Mouse (Mus musculus): ENCODE data around the gene Dpep2nb. TPM values are rescaled to one million over a fixed set of nuclear protein-coding genes. Genes with fewer than 3 reads are reported as not detected.

Gene Dpep2nb
- polyA plus RNA-seq, 1 experiment, result not detected

DNA sequence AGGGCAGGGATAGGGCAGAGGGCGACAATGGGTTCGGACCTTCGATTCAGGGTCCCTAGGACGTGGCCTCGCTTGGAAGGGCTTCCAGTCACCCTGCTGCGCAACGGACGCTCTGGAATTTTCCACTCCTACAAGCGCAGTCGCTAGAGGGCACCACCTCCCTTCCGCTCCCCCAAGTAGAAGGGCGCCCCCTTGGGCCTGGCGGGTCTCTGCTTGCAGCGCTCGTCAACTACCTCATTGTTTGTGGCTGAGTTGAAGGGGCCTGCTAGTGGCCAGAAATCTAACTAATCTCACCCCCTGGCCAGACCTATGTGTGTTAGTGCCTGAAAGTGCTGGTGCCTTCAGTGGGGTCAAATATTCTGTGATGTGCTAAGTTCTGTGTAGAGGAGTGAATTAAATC is 26.4 kb downstream of the Dpep2nb start, which contains the start of gene Dpep3:
Gene Dpep3 (minus strand): TSS at position 105 of the 400 bp plus-strand sequence.
- Histone ChIP-seq H3K36me3 (ENCODE audit: control insufficient read depth, insufficient read depth) (no peaks in the 10 kb centered on the region), H3K79me2 (ENCODE audit: control insufficient read depth, insufficient read depth) (no peaks in the 10 kb centered on the region), H3K4me3 (no peak within 1 kb of the TSS), H3K4me2 (ENCODE audit: low read depth) (no peak within 1 kb of the TSS), H3ac (ENCODE audit: control insufficient read depth, insufficient read length) (no peak within 1 kb of the TSS), H3K27me3 (ENCODE audit: control insufficient read depth, insufficient read depth, insufficient read length) (peaks cover 11% of the 10 kb centered on the region)
- TF ChIP-seq TCF3 (IDR thresholded peaks at IDR 0.05; ENCODE audit: insufficient read length, low read depth) (no peak), MAX (IDR thresholded peaks at IDR 0.05; ENCODE audit: low read depth) (no peak), USF1 (IDR thresholded peaks at IDR 0.05; ENCODE audit: low read depth) (no peak), MYOD1 (IDR thresholded peaks at IDR 0.05; ENCODE audit: control insufficient read depth in 1 of 3, insufficient read length in 2 of 3, low read depth in 2 of 3) (no peak), POLR2AphosphoS2 (IDR thresholded peaks at IDR 0.05; ENCODE audit: insufficient read length, low read depth) (no peak), CEBPB (IDR thresholded peaks at IDR 0.05; ENCODE audit: insufficient read depth, poor library complexity, severe bottlenecking) (no peak), REST (IDR thresholded peaks at IDR 0.05; ENCODE audit: insufficient read depth, insufficient read length) (no peak), POLR2A (IDR thresholded peaks at IDR 0.05; ENCODE audit: insufficient read length, low read depth) (no peak), SRF (IDR thresholded peaks at IDR 0.05; ENCODE audit: control insufficient read depth, insufficient read length, low read depth) (no peak), TCF12 (IDR thresholded peaks at IDR 0.05; ENCODE audit: insufficient read depth, poor library complexity, severe bottlenecking) (no peak), E2F4 (IDR thresholded peaks at IDR 0.05; ENCODE audit: insufficient read depth) (no peak), MYOG (IDR thresholded peaks at IDR 0.05; ENCODE audit: control insufficient read depth in 1 of 3, insufficient read depth in 1 of 3, insufficient read length in 2 of 3, low read depth in 2 of 3) (no peak)

GRCm38 (mm10) chr8:105975363-105975762 is 30.4 kb downstream of the Dpep2nb start:
- Histone ChIP-seq H3K4me3 (no peak overlapping the region), H3K36me3 (ENCODE audit: control insufficient read depth, insufficient read depth) (no peaks in the 10 kb centered on the region)
- no peak for TF ChIP-seq USF1 (IDR thresholded peaks at IDR 0.05; ENCODE audit: low read depth)
- no peak for TF ChIP-seq MAX (IDR thresholded peaks at IDR 0.05; ENCODE audit: low read depth)

GRCm38 (mm10) chr8:105971019-105971720 is 34.6 kb downstream of the Dpep2nb start:
- Histone ChIP-seq H3K79me2 (ENCODE audit: control insufficient read depth, insufficient read depth) (no peaks in the 10 kb centered on the region), H3K27me3 (ENCODE audit: control insufficient read depth, insufficient read depth, insufficient read length) (no peaks in the 10 kb centered on the region), H3ac (ENCODE audit: control insufficient read depth, insufficient read length) (no peak overlapping the region), H3K36me3 (ENCODE audit: control insufficient read depth, insufficient read depth) (no peaks in the 10 kb centered on the region), H3K4me2 (ENCODE audit: low read depth) (no peak overlapping the region), H3K4me3 (no peak overlapping the region)
- TF ChIP-seq USF1 (IDR thresholded peaks at IDR 0.05; ENCODE audit: low read depth), result no peak
- no peak for TF ChIP-seq MYOG (IDR thresholded peaks at IDR 0.05; ENCODE audit: control insufficient read depth in 1 of 3, insufficient read depth in 1 of 3, insufficient read length in 2 of 3, low read depth in 2 of 3)
- TF ChIP-seq POLR2A (IDR thresholded peaks at IDR 0.05; ENCODE audit: insufficient read length, low read depth), result no peak
- no peak for TF ChIP-seq CEBPB (IDR thresholded peaks at IDR 0.05; ENCODE audit: insufficient read depth, poor library complexity, severe bottlenecking)
- no peak for TF ChIP-seq SRF (IDR thresholded peaks at IDR 0.05; ENCODE audit: control insufficient read depth, insufficient read length, low read depth)
- TF ChIP-seq TCF3 (IDR thresholded peaks at IDR 0.05; ENCODE audit: insufficient read length, low read depth), result no peak
- no peak for TF ChIP-seq POLR2AphosphoS2 (IDR thresholded peaks at IDR 0.05; ENCODE audit: insufficient read length, low read depth)
- no peak for TF ChIP-seq REST (IDR thresholded peaks at IDR 0.05; ENCODE audit: insufficient read depth, insufficient read length)
- no peak for TF ChIP-seq TCF12 (IDR thresholded peaks at IDR 0.05; ENCODE audit: insufficient read depth, poor library complexity, severe bottlenecking)
- TF ChIP-seq E2F4 (IDR thresholded peaks at IDR 0.05; ENCODE audit: insufficient read depth), result no peak
- no peak for TF ChIP-seq MAX (IDR thresholded peaks at IDR 0.05; ENCODE audit: low read depth)

More at GRCm38 (mm10) chr8:105975363-105975762, 30.4 kb downstream of the Dpep2nb start:
- H3ac ChIP-seq (ENCODE audit: control insufficient read depth, insufficient read length), result no peak overlapping the region
- no peaks in the 10 kb centered on the region for H3K79me2 ChIP-seq (ENCODE audit: control insufficient read depth, insufficient read depth)
- no peak overlapping the region for H3K4me2 ChIP-seq (ENCODE audit: low read depth)
- peaks cover 6% of the 10 kb centered on the region for H3K27me3 ChIP-seq (ENCODE audit: control insufficient read depth, insufficient read depth, insufficient read length)

DNA sequence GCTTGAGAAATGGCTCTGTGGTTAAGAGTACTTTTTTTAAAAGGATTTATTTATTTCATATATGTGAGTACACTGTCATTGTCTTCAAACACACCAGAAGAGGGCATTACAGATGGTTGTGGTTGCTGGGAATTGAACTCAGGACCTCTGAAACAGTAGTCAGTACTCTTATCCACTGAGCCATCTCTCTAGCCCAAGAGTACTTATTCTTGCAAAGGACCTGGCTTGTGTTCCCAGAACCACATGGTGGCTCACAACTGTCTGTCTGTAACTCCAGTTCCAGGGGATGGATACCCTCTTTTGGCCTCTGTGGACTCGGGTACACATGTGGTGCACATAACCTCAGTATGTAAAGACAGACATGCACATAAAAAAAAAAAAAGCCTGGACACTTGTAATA is 36.4 kb downstream of the Dpep2nb start:
- TF ChIP-seq POLR2A (IDR thresholded peaks at IDR 0.05; ENCODE audit: insufficient read length, low read depth), result no peak
- no peak overlapping the region for H3K4me3 ChIP-seq

DNA sequence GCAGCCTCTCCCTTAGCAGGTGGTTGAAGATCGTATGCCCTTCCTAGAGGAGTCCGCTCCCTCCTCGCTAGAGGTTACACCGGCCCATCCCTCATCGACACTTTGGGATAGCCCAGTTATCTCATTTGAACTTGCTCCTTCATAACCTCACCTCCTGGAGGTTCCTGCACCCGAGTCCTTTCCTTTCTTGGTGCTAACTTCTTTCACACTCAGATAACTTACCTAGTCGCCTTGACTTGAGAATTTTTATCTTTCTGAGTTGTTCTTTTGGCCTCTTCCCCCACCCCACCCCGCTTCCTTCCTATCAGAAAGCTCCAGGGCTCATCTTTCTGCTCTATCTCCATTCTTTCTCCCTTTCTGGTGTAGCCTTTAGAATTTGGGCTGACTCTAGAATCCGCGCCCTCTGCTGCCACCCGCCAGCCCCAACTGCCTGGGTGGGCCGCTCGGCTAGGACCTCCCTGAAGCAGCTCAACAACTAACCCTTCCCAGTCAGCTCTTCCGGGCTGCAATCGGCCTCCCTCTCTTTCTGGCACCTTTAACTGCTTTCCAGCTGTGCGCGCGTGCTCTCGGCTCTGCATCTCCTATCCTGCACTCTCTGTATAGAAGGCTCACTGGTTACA is 39.0 kb downstream of the Dpep2nb start:
- Histone ChIP-seq H3K36me3 (ENCODE audit: control insufficient read depth, insufficient read depth) (no peaks in the 10 kb centered on the region), H3ac (ENCODE audit: control insufficient read depth, insufficient read length) (no peak overlapping the region), H3K79me2 (ENCODE audit: control insufficient read depth, insufficient read depth) (peaks cover 38% of the 10 kb centered on the region), H3K4me3 (peak overlapping the region; percentile 75), H3K4me2 (ENCODE audit: low read depth) (peak overlapping the region; percentile 77), H3K27me3 (ENCODE audit: control insufficient read depth, insufficient read depth, insufficient read length) (no peaks in the 10 kb centered on the region)
- TF ChIP-seq USF1 (IDR thresholded peaks at IDR 0.05; ENCODE audit: low read depth), result no peak
- TF ChIP-seq CEBPB (IDR thresholded peaks at IDR 0.05; ENCODE audit: insufficient read depth, poor library complexity, severe bottlenecking), result no peak
- TF ChIP-seq POLR2A (IDR thresholded peaks at IDR 0.05; ENCODE audit: insufficient read length, low read depth), result no peak
- no peak for TF ChIP-seq POLR2AphosphoS2 (IDR thresholded peaks at IDR 0.05; ENCODE audit: insufficient read length, low read depth)
- no peak for TF ChIP-seq TCF3 (IDR thresholded peaks at IDR 0.05; ENCODE audit: insufficient read length, low read depth)
- TF ChIP-seq E2F4 (IDR thresholded peaks at IDR 0.05; ENCODE audit: insufficient read depth), result no peak
- no peak for TF ChIP-seq SRF (IDR thresholded peaks at IDR 0.05; ENCODE audit: control insufficient read depth, insufficient read length, low read depth)
- no peak for TF ChIP-seq TCF12 (IDR thresholded peaks at IDR 0.05; ENCODE audit: insufficient read depth, poor library complexity, severe bottlenecking)
- no peak for TF ChIP-seq MAX (IDR thresholded peaks at IDR 0.05; ENCODE audit: low read depth)
- TF ChIP-seq REST (IDR thresholded peaks at IDR 0.05; ENCODE audit: insufficient read depth, insufficient read length), result no peak
- no peak for TF ChIP-seq MYOG (IDR thresholded peaks at IDR 0.05; ENCODE audit: control insufficient read depth in 1 of 3, insufficient read depth in 1 of 3, insufficient read length in 2 of 3, low read depth in 2 of 3)
- TF ChIP-seq MYOD1 (IDR thresholded peaks at IDR 0.05; ENCODE audit: control insufficient read depth in 1 of 3, insufficient read length in 2 of 3, low read depth in 2 of 3), result no peak

More for the DNA sequence above, 36.4 kb downstream of the Dpep2nb start:
- Histone ChIP-seq H3K79me2 (ENCODE audit: control insufficient read depth, insufficient read depth) (peaks cover 12% of the 10 kb centered on the region), H3ac (ENCODE audit: control insufficient read depth, insufficient read length) (no peak overlapping the region), H3K4me2 (ENCODE audit: low read depth) (no peak overlapping the region), H3K36me3 (ENCODE audit: control insufficient read depth, insufficient read depth) (no peaks in the 10 kb centered on the region), H3K27me3 (ENCODE audit: control insufficient read depth, insufficient read depth, insufficient read length) (no peaks in the 10 kb centered on the region)
